Mouse (Mus musculus) c-Kit-positive CD71-positive TER-119-negative erythroid progenitor cells, embryonic 14.5 days (primary cell): ENCODE data around the gene Fkbp2.

ENCODE experiments used
- DNase-seq: peaks from one replicate; pipeline ENCODE4 v3.0.0-alpha.2; 2013; ENCODE audit warnings: low read depth

Gene Fkbp2

GRCm38 (mm10) chr19:6971644-6972043 lies 8.7 kb downstream of the Fkbp2 start:
- no peak for DNase-seq

GRCm38 (mm10) chr19:6970460-6971085 lies 9.7 kb downstream of the Fkbp2 start:
- DNase-seq = no peak

- DNase-seq = no peak
Measured at GRCm38 (mm10) chr19:6969665-6970381, 10.5 kb downstream of the Fkbp2 start.

GRCm38 (mm10) chr19:6969291-6969664 lies 11.0 kb downstream of the Fkbp2 start:
- no peak for DNase-seq

- DNase-seq = no peak
Measured at GRCm38 (mm10) chr19:6968491-6969271, 11.6 kb downstream of the Fkbp2 start.

- DNase-seq = no peak
Measured at GRCm38 (mm10) chr19:6956461-6956860, 23.8 kb downstream of the Fkbp2 start.

GRCm38 (mm10) chr19:6955424-6955823 lies 24.9 kb downstream of the Fkbp2 start:
- no peak for DNase-seq

- no peak for DNase-seq
Measured at GRCm38 (mm10) chr19:6954046-6954445, 26.3 kb downstream of the Fkbp2 start.

GRCm38 (mm10) chr19:6952712-6953037 lies 27.6 kb downstream of the Fkbp2 start:
- no peak for DNase-seq

- DNase-seq = no peak
Measured at GRCm38 (mm10) chr19:6951994-6952711, 28.1 kb downstream of the Fkbp2 start.

- peak; percentile 79 for DNase-seq
Measured at GRCm38 (mm10) chr19:6951381-6951968, 28.8 kb downstream of the Fkbp2 start.

GRCm38 (mm10) chr19:6950613-6951153 lies 29.6 kb downstream of the Fkbp2 start:
- DNase-seq = no peak

GRCm38 (mm10) chr19:6949951-6950350 lies 30.4 kb downstream of the Fkbp2 start:
- no peak for DNase-seq

GRCm38 (mm10) chr19:6949532-6949931 lies 30.8 kb downstream of the Fkbp2 start:
- DNase-seq = no peak

GRCm38 (mm10) chr19:6948186-6948585 lies 32.1 kb downstream of the Fkbp2 start:
- no peak for DNase-seq

- no peak for DNase-seq
Measured at GRCm38 (mm10) chr19:6947742-6948141, 32.6 kb downstream of the Fkbp2 start.

- no peak for DNase-seq
Measured at GRCm38 (mm10) chr19:6943709-6944108, 36.6 kb downstream of the Fkbp2 start.

- DNase-seq = no peak
Measured at GRCm38 (mm10) chr19:6942764-6943163, 37.5 kb downstream of the Fkbp2 start.

GRCm38 (mm10) chr19:6942249-6942691 lies 38.0 kb downstream of the Fkbp2 start, which contains the start of gene Gpr137:
TSS of gene Gpr137 (minus strand) at chr19:6942480.
- DNase-seq = peak; percentile 89

- DNase-seq = peak; percentile 90
Measured at GRCm38 (mm10) chr19:6941372-6942248, 38.7 kb downstream of the Fkbp2 start, which contains the start of gene Bad. TSS of gene Bad (plus strand) at chr19:6941861.
